Mouse (Mus musculus): ENCODE measurements at regions not wholly inside any gene's neighbourhood (a gene's known extent, or its start where the extent isn't known, plus 50 kb on each side); places are given as distances from the start of the nearest gene placed in this dataset.

GRCm38 (mm10) chr1:44437822-44438221 lies 113.5 kb upstream of the Gulp1 start:
- no peak for TF ChIP-seq CTCF (IDR thresholded peaks at IDR 0.05; ENCODE audit: low read depth, low read length)
- no peak for TF ChIP-seq POLR2AphosphoS5 (IDR thresholded peaks at IDR 0.05; ENCODE audit: insufficient replicate concordance, low read depth, low read length)
- no peak for TF ChIP-seq TAL1 (conservative IDR thresholded peaks at IDR 0.05; ENCODE audit: low read depth, low read length)
- TF ChIP-seq GATA1 (IDR thresholded peaks at IDR 0.05; ENCODE audit: borderline replicate concordance, low read length), result no peak

All from G1E (cell line).